Mouse (Mus musculus): ENCODE results near the gene Serpinb5. TPM values are rescaled to one million over a fixed set of nuclear protein-coding genes. Genes with fewer than 3 reads are reported as not detected.

Serpinb5 gene
- 4.0 TPM in 1 of 2 replicates, not detected in the other for polyA plus RNA-seq (2012; rRNA removed)

- Histone ChIP-seq H3K4me3 (replicated peaks; ENCODE audit: extremely low read depth, low read depth, low read length) (no peak within 1 kb of the TSS), H3K4me1 (ENCODE audit: control insufficient read depth, insufficient read depth, low read length) (no peaks in the 10 kb centered on the region)
- 53% methylated on average over 8 of the region's 8 CpGs for WGBS
- TF ChIP-seq POLR2A (IDR thresholded peaks at IDR 0.05; ENCODE audit: borderline replicate concordance, extremely low read depth, low read depth, low read length) (no peak), CTCF (IDR thresholded peaks at IDR 0.05; ENCODE audit: insufficient read depth, low read length) (no peak)
- no peak for DNase-seq
Measured at GRCm38 (mm10) chr1:106860847-106861246, at the start of gene Serpinb5. Gene Serpinb5 (plus strand): TSS chr1:106861173.

GRCm38 (mm10) chr1:106814864-106815263 lies 46.1 kb upstream of the Serpinb5 start:
- no peak for DNase-seq
- TF ChIP-seq POLR2A (IDR thresholded peaks at IDR 0.05; ENCODE audit: borderline replicate concordance, extremely low read depth, low read depth, low read length) (no peak), CTCF (IDR thresholded peaks at IDR 0.05; ENCODE audit: insufficient read depth, low read length) (no peak)
- 49% methylated on average over 5 of the region's 5 CpGs for WGBS
- Histone ChIP-seq H3K4me3 (replicated peaks; ENCODE audit: extremely low read depth, low read depth, low read length) (no peak overlapping the region), H3K4me1 (ENCODE audit: control insufficient read depth, insufficient read depth, low read length) (no peaks in the 10 kb centered on the region)

DNA sequence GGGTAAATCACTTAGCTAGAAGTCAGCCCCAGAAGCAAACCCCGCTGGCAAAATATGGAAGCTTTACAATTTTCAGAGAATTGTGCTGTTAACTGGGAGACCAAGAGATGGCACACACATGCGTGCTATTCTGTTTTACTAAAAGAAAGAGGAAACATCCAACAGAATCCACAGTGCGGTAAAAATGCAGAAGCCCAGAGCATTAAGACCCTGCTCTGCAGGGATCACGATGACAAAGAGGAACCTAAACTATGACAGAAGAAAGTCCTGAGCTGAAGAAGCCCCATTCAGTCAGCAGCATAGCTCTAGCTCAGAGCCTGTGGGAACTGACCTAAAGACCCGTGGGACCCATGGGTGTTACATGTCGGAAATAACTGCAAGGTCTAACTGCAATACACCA lies 45.7 kb upstream of the Serpinb5 start:
- TF ChIP-seq POLR2A (IDR thresholded peaks at IDR 0.05; ENCODE audit: borderline replicate concordance, extremely low read depth, low read depth, low read length), result no peak
- TF ChIP-seq CTCF (IDR thresholded peaks at IDR 0.05; ENCODE audit: insufficient read depth, low read length), result no peak
- no peaks in the 10 kb centered on the region for H3K4me1 ChIP-seq (ENCODE audit: control insufficient read depth, insufficient read depth, low read length)
- no peak for DNase-seq
- 76% methylated on average over 6 of the region's 6 CpGs for WGBS
- H3K4me3 ChIP-seq (replicated peaks; ENCODE audit: extremely low read depth, low read depth, low read length), result no peak overlapping the region

GRCm38 (mm10) chr1:106816766-106817165 lies 44.2 kb upstream of the Serpinb5 start:
- no peak overlapping the region for H3K4me3 ChIP-seq (replicated peaks; ENCODE audit: extremely low read depth, low read depth, low read length)
- no peak for DNase-seq
- H3K4me1 ChIP-seq (ENCODE audit: control insufficient read depth, insufficient read depth, low read length), result no peaks in the 10 kb centered on the region
- 78% methylated on average over 11 of the region's 11 CpGs for WGBS
- TF ChIP-seq CTCF (IDR thresholded peaks at IDR 0.05; ENCODE audit: insufficient read depth, low read length) (no peak), POLR2A (IDR thresholded peaks at IDR 0.05; ENCODE audit: borderline replicate concordance, extremely low read depth, low read depth, low read length) (no peak)

GRCm38 (mm10) chr1:106818323-106818722 lies 42.6 kb upstream of the Serpinb5 start:
- no peak for DNase-seq
- Histone ChIP-seq H3K4me3 (replicated peaks; ENCODE audit: extremely low read depth, low read depth, low read length) (no peak overlapping the region), H3K4me1 (ENCODE audit: control insufficient read depth, insufficient read depth, low read length) (no peaks in the 10 kb centered on the region)
- TF ChIP-seq CTCF (IDR thresholded peaks at IDR 0.05; ENCODE audit: insufficient read depth, low read length), result peak; percentile 26; the same call in 1 of the 2 replicates
- no peak for TF ChIP-seq POLR2A (IDR thresholded peaks at IDR 0.05; ENCODE audit: borderline replicate concordance, extremely low read depth, low read depth, low read length)
- WGBS, result 8% methylated on average over 4 of the region's 4 CpGs

DNA sequence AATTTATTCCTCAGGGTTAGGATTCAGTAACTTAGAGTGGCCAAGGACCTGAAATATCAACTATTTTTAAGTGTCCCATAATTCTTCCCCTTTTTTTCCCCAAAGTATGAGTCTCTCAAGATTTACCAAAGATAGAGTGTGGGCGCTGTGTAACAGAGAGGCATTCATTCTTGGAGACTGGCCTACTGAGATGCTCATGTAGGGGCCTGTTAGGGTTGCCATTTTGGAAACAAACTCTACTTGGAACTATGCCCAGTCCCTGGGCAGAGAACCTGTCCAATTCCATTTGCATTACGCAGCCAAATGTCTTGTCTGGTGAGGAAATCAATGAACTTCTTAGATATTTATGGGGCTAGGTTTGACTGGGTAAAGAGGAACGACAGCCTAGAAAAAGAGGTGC lies 38.7 kb upstream of the Serpinb5 start:
- no peak for TF ChIP-seq CTCF (IDR thresholded peaks at IDR 0.05; ENCODE audit: insufficient read depth, low read length)
- TF ChIP-seq POLR2A (IDR thresholded peaks at IDR 0.05; ENCODE audit: borderline replicate concordance, extremely low read depth, low read depth, low read length), result no peak
- no peak for DNase-seq
- H3K4me1 ChIP-seq (ENCODE audit: control insufficient read depth, insufficient read depth, low read length), result no peaks in the 10 kb centered on the region
- H3K4me3 ChIP-seq (replicated peaks; ENCODE audit: extremely low read depth, low read depth, low read length), result no peak overlapping the region
- WGBS, result 60% methylated on average over 3 of the region's 3 CpGs

- WGBS, result 54% methylated on average over 4 of the region's 4 CpGs
Measured at GRCm38 (mm10) chr1:106828784-106829183, 32.2 kb upstream of the Serpinb5 start.

DNA sequence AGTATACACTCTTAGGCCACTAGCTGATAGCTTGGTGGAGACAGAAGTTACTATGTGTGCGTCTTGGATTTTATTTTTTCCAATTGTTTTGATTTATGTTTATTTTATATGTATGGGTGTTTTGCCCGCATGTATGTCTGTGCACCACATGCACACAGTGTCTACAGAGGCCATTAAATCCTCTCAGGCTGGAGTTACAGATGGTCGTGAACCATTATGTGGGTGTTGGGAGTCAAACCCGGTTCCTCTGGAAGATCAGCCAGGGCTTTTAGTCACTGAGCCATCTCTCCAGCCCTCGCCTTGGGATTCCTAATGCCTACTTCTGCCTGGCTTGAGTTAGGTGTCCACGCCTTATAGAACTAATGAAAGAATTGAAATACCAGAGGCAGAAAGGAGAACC lies 4.6 kb downstream of the Serpinb5 start:
- no peak for DNase-seq
- no peak for TF ChIP-seq CTCF (IDR thresholded peaks at IDR 0.05; ENCODE audit: insufficient read depth, low read length)
- TF ChIP-seq POLR2A (IDR thresholded peaks at IDR 0.05; ENCODE audit: borderline replicate concordance, extremely low read depth, low read depth, low read length), result no peak
- WGBS, result 86% methylated on average over 6 of the region's 6 CpGs
- no peak overlapping the region for H3K4me3 ChIP-seq (replicated peaks; ENCODE audit: extremely low read depth, low read depth, low read length)
- no peaks in the 10 kb centered on the region for H3K4me1 ChIP-seq (ENCODE audit: control insufficient read depth, insufficient read depth, low read length)

More at GRCm38 (mm10) chr1:106828784-106829183, 32.2 kb upstream of the Serpinb5 start:
- H3K4me3 ChIP-seq (replicated peaks; ENCODE audit: extremely low read depth, low read depth, low read length), result no peak overlapping the region
- TF ChIP-seq CTCF (IDR thresholded peaks at IDR 0.05; ENCODE audit: insufficient read depth, low read length), result no peak
- TF ChIP-seq POLR2A (IDR thresholded peaks at IDR 0.05; ENCODE audit: borderline replicate concordance, extremely low read depth, low read depth, low read length), result no peak
- no peaks in the 10 kb centered on the region for H3K4me1 ChIP-seq (ENCODE audit: control insufficient read depth, insufficient read depth, low read length)
- DNase-seq, result no peak

GRCm38 (mm10) chr1:106866029-106866428 lies 5.1 kb downstream of the Serpinb5 start:
- no peak overlapping the region for H3K4me3 ChIP-seq (replicated peaks; ENCODE audit: extremely low read depth, low read depth, low read length)
- TF ChIP-seq POLR2A (IDR thresholded peaks at IDR 0.05; ENCODE audit: borderline replicate concordance, extremely low read depth, low read depth, low read length), result no peak
- 61% methylated on average over 5 of the region's 5 CpGs for WGBS
- H3K4me1 ChIP-seq (ENCODE audit: control insufficient read depth, insufficient read depth, low read length), result no peaks in the 10 kb centered on the region
- DNase-seq, result no peak

DNA sequence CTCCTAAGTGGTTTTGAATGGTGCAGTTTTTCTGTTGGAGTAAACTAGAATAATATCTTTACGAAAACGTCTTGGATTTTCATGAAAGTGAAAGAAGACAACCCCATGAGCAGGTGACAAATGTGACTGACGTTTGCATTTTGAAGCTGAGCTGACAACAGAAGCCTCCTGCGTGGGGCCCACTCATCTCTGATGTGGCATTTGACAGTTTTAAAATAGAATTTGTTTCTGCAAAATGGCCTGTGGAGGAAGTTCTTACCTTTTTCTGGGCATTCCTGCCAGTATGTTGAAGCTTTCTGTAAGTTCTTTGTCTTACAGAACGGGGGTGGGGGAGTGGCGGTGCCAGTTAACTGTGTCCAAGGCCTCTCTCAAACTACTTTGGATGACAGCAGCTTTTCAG lies 5.8 kb downstream of the Serpinb5 start:
- no peak for DNase-seq
- WGBS, result 70% methylated on average over 6 of the region's 6 CpGs

More for the DNA sequence above, 5.8 kb downstream of the Serpinb5 start:
- TF ChIP-seq CTCF (IDR thresholded peaks at IDR 0.05; ENCODE audit: insufficient read depth, low read length), result no peak
- TF ChIP-seq POLR2A (IDR thresholded peaks at IDR 0.05; ENCODE audit: borderline replicate concordance, extremely low read depth, low read depth, low read length), result no peak
- Histone ChIP-seq H3K4me1 (ENCODE audit: control insufficient read depth, insufficient read depth, low read length) (no peaks in the 10 kb centered on the region), H3K4me3 (replicated peaks; ENCODE audit: extremely low read depth, low read depth, low read length) (no peak overlapping the region)
